Mouse (Mus musculus) midbrain, embryonic 13.5 days (tissue): ENCODE results near the gene Gm11595. TPM values are rescaled to one million over a fixed set of nuclear protein-coding genes. Genes with fewer than 3 reads are reported as not detected.
"Not testable (repeated sequence)": the region's sequence is repeated elsewhere in the genome, so short reads cannot be mapped to it uniquely, and the experiment has no call there.

Experiments
- ATAC-seq: fragments of 200-750 bp; cut with Nextera tagmentation; 2 replicates; pipeline ENCODE4 v1.8.0; 2017; ENCODE audit warnings: mild to moderate bottlenecking, moderate TSS enrichment, moderate library complexity
- H3K27ac ChIP-seq: fragments of 300-500 bp; sonication (generic); 2 replicates; pipeline ENCODE4 v1.5.1; 2015; ENCODE audit warnings: inconsistent platforms, mild to moderate bottlenecking, moderate library complexity
- H3K27me3 ChIP-seq: fragments of 300-500 bp; sonication (generic); 2 replicates; pipeline ENCODE4 v1.6.1; 2015; ENCODE audit warnings: mild to moderate bottlenecking, inconsistent platforms
- H3K36me3 ChIP-seq: fragments of 300-500 bp; sonication (generic); 2 replicates; pipeline ENCODE4 v1.6.1; 2015; ENCODE audit warnings: mild to moderate bottlenecking, inconsistent platforms
- H3K4me1 ChIP-seq: fragments of 300-500 bp; sonication (generic); replicated peaks from 2 replicates; pipeline ENCODE4 v1.6.1; 2015; ENCODE audit warnings: inconsistent platforms
- H3K4me2 ChIP-seq: fragments of 300-500 bp; sonication (generic); replicated peaks from 2 replicates; pipeline ENCODE4 v1.6.1; 2015; ENCODE audit warnings: moderate library complexity, mild to moderate bottlenecking, inconsistent platforms
- H3K4me3 ChIP-seq: fragments of 300-500 bp; sonication (generic); replicated peaks from 2 replicates; pipeline ENCODE4 v1.5.1; 2015; ENCODE audit warnings: mild to moderate bottlenecking, inconsistent platforms
- H3K9ac ChIP-seq: fragments of 300-500 bp; sonication (generic); replicated peaks from 2 replicates; pipeline ENCODE4 v1.6.1; 2015; ENCODE audit warnings: mild to moderate bottlenecking, inconsistent platforms
- H3K9me3 ChIP-seq: fragments of 300-500 bp; sonication (generic); 2 replicates; pipeline ENCODE4 v1.6.1; 2016; ENCODE audit warnings: mild to moderate bottlenecking, inconsistent platforms
- WGBS: fragments of 180-500 bp; shearing (Covaris S2); methylation state at CpG from one replicate; pipeline ENCODE4 v1.1.7; 2015; 5-methylcytosine and 5-hydroxymethylcytosine counted together
- polyA plus RNA-seq: library from polyadenylated mRNA; unstranded; fragments of >200 nt; fragmentation: Nextera tagmentation; extraction: Ambion mirVana; gene quantifications from 2 replicates; pipeline ENCODE4 v1.2.1, GENCODE M21; 2015

Gene Gm11595
- not detected in 2 replicates for polyA plus RNA-seq

GRCm38 (mm10) chr11:99772813-99773212, at the start of gene Gm11595:
Gene Gm11595, minus strand, starts transcription at chr11:99772913.
- H3K36me3 ChIP-seq, H3K9me3 ChIP-seq, ATAC-seq, H3K4me1 ChIP-seq, H3K27me3 ChIP-seq, H3K4me2 ChIP-seq, H3K27ac ChIP-seq, H3K9ac ChIP-seq, H3K4me3 ChIP-seq: not testable (repeated sequence)

GRCm38 (mm10) chr11:99815566-99815965, 42.9 kb upstream of the Gm11595 start, which contains the start of gene Gm11564:
Gene Gm11564, minus strand, starts transcription at chr11:99815666.
- not testable (repeated sequence) for H3K4me3 ChIP-seq, H3K27ac ChIP-seq, H3K9me3 ChIP-seq, ATAC-seq, H3K36me3 ChIP-seq, H3K9ac ChIP-seq, H3K27me3 ChIP-seq, H3K4me1 ChIP-seq, H3K4me2 ChIP-seq
- WGBS: 89% methylated on average over 2 of the region's 2 CpGs

- not testable (repeated sequence) for H3K9ac ChIP-seq, H3K27me3 ChIP-seq, H3K36me3 ChIP-seq, H3K27ac ChIP-seq, ATAC-seq, H3K9me3 ChIP-seq, H3K4me1 ChIP-seq, H3K4me3 ChIP-seq, H3K4me2 ChIP-seq
Observed at GRCm38 (mm10) chr11:99809792-99810191, 37.1 kb upstream of the Gm11595 start, which contains the start of gene Krtap4-13. Gene Krtap4-13, minus strand, starts transcription at chr11:99809892.

- ATAC-seq, H3K4me2 ChIP-seq, H3K9ac ChIP-seq, H3K36me3 ChIP-seq, H3K27me3 ChIP-seq, H3K27ac ChIP-seq, H3K9me3 ChIP-seq, H3K4me1 ChIP-seq, H3K4me3 ChIP-seq: not testable (repeated sequence)
- WGBS: no CpG with 5 or more reads among the region's 1 CpGs
Observed at GRCm38 (mm10) chr11:99804346-99804745, 31.6 kb upstream of the Gm11595 start, which contains the start of gene Gm11554. Gene Gm11554, minus strand, starts transcription at chr11:99804446.

- ATAC-seq, H3K27me3 ChIP-seq, H3K4me3 ChIP-seq, H3K4me1 ChIP-seq, H3K4me2 ChIP-seq, H3K27ac ChIP-seq, H3K9me3 ChIP-seq, H3K9ac ChIP-seq, H3K36me3 ChIP-seq: not testable (repeated sequence)
- no CpG with 5 or more reads among the region's 1 CpGs for WGBS
Observed at GRCm38 (mm10) chr11:99798832-99799231, 26.1 kb upstream of the Gm11595 start, which contains the start of gene Gm11569. Gene Gm11569, minus strand, starts transcription at chr11:99798932.

GRCm38 (mm10) chr11:99793367-99793766, 20.7 kb upstream of the Gm11595 start, which contains the start of gene Gm11596:
Gene Gm11596, minus strand, starts transcription at chr11:99793467.
- ATAC-seq: no peak
- Histone ChIP-seq H3K4me1 (no peaks in the 10 kb centered on the region), H3K27ac (no peak within 1 kb of the TSS), H3K4me2 (no peak within 1 kb of the TSS), H3K9me3 (no peaks in the 10 kb centered on the region), H3K27me3 (no peaks in the 10 kb centered on the region), H3K36me3 (no peaks in the 10 kb centered on the region), H3K4me3 (no peak within 1 kb of the TSS), H3K9ac (no peak within 1 kb of the TSS)
- 83% methylated on average over 2 of the region's 2 CpGs for WGBS

- H3K4me2 ChIP-seq, H3K27me3 ChIP-seq, H3K4me1 ChIP-seq, ATAC-seq, H3K4me3 ChIP-seq, H3K9ac ChIP-seq, H3K9me3 ChIP-seq, H3K36me3 ChIP-seq, H3K27ac ChIP-seq: not testable (repeated sequence)
Observed at GRCm38 (mm10) chr11:99784900-99785299, 12.2 kb upstream of the Gm11595 start, which contains the start of gene Krtap4-9. Gene Krtap4-9, plus strand, starts transcription at chr11:99785200.

- Histone ChIP-seq H3K4me1 (no peaks in the 10 kb centered on the region), H3K36me3 (no peaks in the 10 kb centered on the region), H3K4me3 (no peak within 1 kb of the TSS), H3K27ac (no peak within 1 kb of the TSS), H3K4me2 (no peak within 1 kb of the TSS), H3K27me3 (no peaks in the 10 kb centered on the region), H3K9me3 (no peaks in the 10 kb centered on the region), H3K9ac (no peak within 1 kb of the TSS)
- no peak for ATAC-seq
- 96% methylated on average over 2 of the region's 2 CpGs for WGBS
Observed at GRCm38 (mm10) chr11:99780604-99781003, 7.9 kb upstream of the Gm11595 start, which contains the start of gene Krtap4-8. Gene Krtap4-8, minus strand, starts transcription at chr11:99780704.

GRCm38 (mm10) chr11:99778401-99778800, 5.7 kb upstream of the Gm11595 start:
- no peaks in the 10 kb centered on the region for H3K9me3 ChIP-seq
- no peak overlapping the region for H3K4me3 ChIP-seq
- no peak overlapping the region for H3K4me2 ChIP-seq
- H3K27ac ChIP-seq: no peak overlapping the region
- no peaks in the 10 kb centered on the region for H3K36me3 ChIP-seq
- ATAC-seq: no peak
- H3K27me3 ChIP-seq: no peaks in the 10 kb centered on the region
- no peak overlapping the region for H3K9ac ChIP-seq
- WGBS: 53% methylated on average over 7 of the region's 7 CpGs
- H3K4me1 ChIP-seq: no peaks in the 10 kb centered on the region

GRCm38 (mm10) chr11:99768410-99768809, 4.3 kb downstream of the Gm11595 start:
- WGBS: 95% methylated on average over 2 of the region's 2 CpGs
- no peaks in the 10 kb centered on the region for H3K9me3 ChIP-seq

GRCm38 (mm10) chr11:99758877-99759276, 13.8 kb downstream of the Gm11595 start:
- H3K4me2 ChIP-seq: no peak overlapping the region
- no peak overlapping the region for H3K9ac ChIP-seq
- no peaks in the 10 kb centered on the region for H3K27me3 ChIP-seq
- no peak for ATAC-seq
- WGBS: 97% methylated on average over 1 of the region's 1 CpGs
- no peak overlapping the region for H3K4me3 ChIP-seq
- H3K27ac ChIP-seq: no peak overlapping the region
- no peaks in the 10 kb centered on the region for H3K36me3 ChIP-seq
- H3K9me3 ChIP-seq: no peaks in the 10 kb centered on the region
- H3K4me1 ChIP-seq: no peaks in the 10 kb centered on the region

More at GRCm38 (mm10) chr11:99768410-99768809, 4.3 kb downstream of the Gm11595 start:
- Histone ChIP-seq H3K36me3 (no peaks in the 10 kb centered on the region), H3K27me3 (no peaks in the 10 kb centered on the region), H3K4me3 (no peak overlapping the region), H3K4me2 (no peak overlapping the region), H3K27ac (no peak overlapping the region), H3K9ac (no peak overlapping the region), H3K4me1 (no peaks in the 10 kb centered on the region)
- ATAC-seq: no peak

GRCm38 (mm10) chr11:99743985-99744384, 28.7 kb downstream of the Gm11595 start:
- Histone ChIP-seq H3K4me2 (no peak overlapping the region), H3K4me1 (no peaks in the 10 kb centered on the region), H3K4me3 (no peak overlapping the region), H3K36me3 (no peaks in the 10 kb centered on the region), H3K9ac (no peak overlapping the region), H3K9me3 (no peaks in the 10 kb centered on the region), H3K27me3 (no peaks in the 10 kb centered on the region), H3K27ac (no peak overlapping the region)
- 93% methylated on average over 3 of the region's 3 CpGs for WGBS
- no peak for ATAC-seq

GRCm38 (mm10) chr11:99734190-99734589, 38.5 kb downstream of the Gm11595 start, which contains the start of gene Gm14180:
Gene Gm14180, minus strand, starts transcription at chr11:99734290.
- Histone ChIP-seq H3K4me1 (no peaks in the 10 kb centered on the region), H3K9ac (no peak within 1 kb of the TSS), H3K9me3 (no peaks in the 10 kb centered on the region), H3K4me2 (no peak within 1 kb of the TSS), H3K4me3 (no peak within 1 kb of the TSS), H3K27ac (no peak within 1 kb of the TSS), H3K27me3 (no peaks in the 10 kb centered on the region), H3K36me3 (no peaks in the 10 kb centered on the region)
- ATAC-seq: no peak
- 67% methylated on average over 2 of the region's 2 CpGs for WGBS
